Mouse (Mus musculus) midbrain, embryonic 12.5 days (tissue): ENCODE measurements at regions not wholly inside any gene's neighbourhood (a gene's known extent, or its start where the extent isn't known, plus 50 kb on each side); places are given as distances from the start of the nearest gene placed in this dataset.

ENCODE experiments used
- ATAC-seq: fragments of 200-750 bp; cut with Nextera tagmentation; 2 replicates; pipeline ENCODE4 v1.8.0; 2017; ENCODE audit warnings: low read depth, moderate TSS enrichment, moderate library complexity; ENCODE audit not compliant: low FRiP score
- H3K27ac ChIP-seq: fragments of 300-500 bp; sonication (generic); replicated peaks from 2 replicates; pipeline ENCODE4 v1.5.1; 2016; ENCODE audit warnings: mild to moderate bottlenecking
- H3K27me3 ChIP-seq: fragments of 300-500 bp; sonication (generic); 2 replicates; pipeline ENCODE4 v1.6.1; 2016; ENCODE audit warnings: mild to moderate bottlenecking
- H3K36me3 ChIP-seq: fragments of 300-500 bp; sonication (generic); 2 replicates; pipeline ENCODE4 v1.6.1; 2016
- H3K4me1 ChIP-seq: fragments of 300-500 bp; sonication (generic); 2 replicates; pipeline ENCODE4 v1.6.1; 2016
- H3K4me2 ChIP-seq: fragments of 300-500 bp; sonication (generic); replicated peaks from 2 replicates; pipeline ENCODE4 v1.6.1; 2016; ENCODE audit warnings: mild to moderate bottlenecking, moderate library complexity
- H3K4me3 ChIP-seq: fragments of 300-500 bp; sonication (generic); 2 replicates; pipeline ENCODE4 v1.5.1; 2016; ENCODE audit warnings: mild to moderate bottlenecking
- H3K9ac ChIP-seq: fragments of 300-500 bp; sonication (generic); replicated peaks from 2 replicates; pipeline ENCODE4 v1.6.1; 2016; ENCODE audit warnings: mild to moderate bottlenecking, moderate library complexity
- H3K9me3 ChIP-seq: fragments of 300-500 bp; sonication (generic); 2 replicates; pipeline ENCODE4 v1.6.1; 2016; ENCODE audit warnings: mild to moderate bottlenecking
- WGBS: fragments of 180-500 bp; shearing (Covaris S2); methylation state at CpG from one replicate; pipeline ENCODE4 v1.1.7; 2016; 5-methylcytosine and 5-hydroxymethylcytosine counted together

DNA sequence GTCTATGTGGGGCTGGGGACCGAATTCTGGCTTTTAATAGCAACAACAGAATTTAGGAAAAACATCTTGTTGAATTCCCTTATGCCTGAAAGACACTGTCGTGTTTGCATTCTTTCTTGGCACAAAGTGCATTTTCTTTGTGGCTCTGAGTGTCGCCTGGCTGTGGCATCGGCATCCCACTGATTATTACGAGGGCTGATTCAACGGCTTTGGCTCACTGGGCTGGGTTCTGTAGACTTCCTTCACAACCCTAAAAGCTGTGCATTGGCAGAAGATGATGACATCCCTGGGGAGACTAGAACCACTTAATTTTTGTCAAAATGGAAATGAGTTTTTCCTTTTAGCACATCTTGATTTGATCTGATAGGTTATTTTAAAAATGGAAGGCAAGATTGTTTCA, 179.8 kb upstream of the Zic1 start:
- no peak for ATAC-seq

DNA sequence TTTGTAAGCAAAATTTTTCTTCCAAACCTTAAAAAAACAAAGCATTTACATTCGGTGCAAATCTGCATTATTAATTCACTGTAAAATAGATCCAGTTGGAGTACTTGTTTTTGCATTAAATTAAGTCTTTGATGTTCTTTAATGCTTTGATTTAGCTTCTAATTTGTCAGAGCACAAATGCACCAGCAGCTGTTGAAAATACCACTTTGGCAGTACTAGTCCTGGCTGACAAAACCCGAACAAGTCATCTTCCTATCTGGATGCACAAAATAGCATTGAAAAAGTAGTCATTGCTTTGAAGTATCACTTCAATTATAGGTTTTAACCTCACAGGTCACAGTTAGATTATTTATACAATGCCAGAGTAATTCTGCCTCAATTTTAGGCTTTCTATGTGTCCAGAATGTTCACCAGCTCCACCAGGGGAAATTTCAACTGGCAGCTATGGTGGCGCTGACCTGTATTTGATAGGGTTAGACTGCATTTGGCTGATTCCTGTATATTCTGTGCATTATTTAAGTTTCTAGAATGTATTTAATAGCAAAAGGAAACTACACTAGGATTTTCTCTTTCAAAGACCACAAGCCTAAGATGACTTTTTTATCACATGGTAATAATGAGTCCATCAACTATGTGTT, 163.3 kb upstream of the Zic1 start:
- Histone ChIP-seq H3K4me1 (no peaks in the 10 kb centered on the region), H3K27me3 (no peaks in the 10 kb centered on the region), H3K9ac (no peak overlapping the region), H3K4me3 (no peak overlapping the region), H3K27ac (no peak overlapping the region), H3K4me2 (no peak overlapping the region), H3K9me3 (no peaks in the 10 kb centered on the region), H3K36me3 (no peaks in the 10 kb centered on the region)
- 65% methylated on average over 3 of the region's 3 CpGs for WGBS
- ATAC-seq = no peak

More for the DNA sequence above, 179.8 kb upstream of the Zic1 start:
- Histone ChIP-seq H3K27me3 (no peaks in the 10 kb centered on the region), H3K27ac (no peak overlapping the region), H3K4me2 (no peak overlapping the region), H3K9ac (no peak overlapping the region), H3K4me1 (no peaks in the 10 kb centered on the region), H3K4me3 (no peak overlapping the region), H3K36me3 (no peaks in the 10 kb centered on the region), H3K9me3 (no peaks in the 10 kb centered on the region)
- WGBS = 57% methylated on average over 6 of the region's 6 CpGs

DNA sequence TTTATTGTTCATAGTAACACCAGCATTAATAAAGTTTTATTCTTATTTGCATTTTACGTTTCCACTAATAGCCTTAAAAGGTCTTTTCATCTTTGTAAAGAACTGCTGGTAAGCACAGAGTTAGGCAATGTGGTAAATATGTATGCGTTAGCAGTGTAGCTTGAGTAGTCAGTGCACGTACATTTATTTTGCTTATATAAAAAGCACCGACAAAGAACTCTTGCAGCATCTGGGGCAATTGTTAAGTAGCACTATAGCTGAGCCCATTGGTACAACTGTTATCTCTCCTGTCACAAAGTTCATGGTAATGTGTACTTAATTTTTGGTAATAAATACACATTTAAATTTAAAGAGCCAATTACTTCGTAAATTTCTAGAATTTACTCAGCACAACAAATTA, 162.8 kb upstream of the Zic1 start:
- no peak for ATAC-seq
- no peak overlapping the region for H3K9ac ChIP-seq
- no peaks in the 10 kb centered on the region for H3K27me3 ChIP-seq
- H3K4me2 ChIP-seq = no peak overlapping the region
- WGBS = 63% methylated on average over 5 of the region's 5 CpGs
- no peak overlapping the region for H3K27ac ChIP-seq
- no peaks in the 10 kb centered on the region for H3K4me1 ChIP-seq
- H3K36me3 ChIP-seq = no peaks in the 10 kb centered on the region
- H3K4me3 ChIP-seq = no peak overlapping the region
- no peaks in the 10 kb centered on the region for H3K9me3 ChIP-seq

DNA sequence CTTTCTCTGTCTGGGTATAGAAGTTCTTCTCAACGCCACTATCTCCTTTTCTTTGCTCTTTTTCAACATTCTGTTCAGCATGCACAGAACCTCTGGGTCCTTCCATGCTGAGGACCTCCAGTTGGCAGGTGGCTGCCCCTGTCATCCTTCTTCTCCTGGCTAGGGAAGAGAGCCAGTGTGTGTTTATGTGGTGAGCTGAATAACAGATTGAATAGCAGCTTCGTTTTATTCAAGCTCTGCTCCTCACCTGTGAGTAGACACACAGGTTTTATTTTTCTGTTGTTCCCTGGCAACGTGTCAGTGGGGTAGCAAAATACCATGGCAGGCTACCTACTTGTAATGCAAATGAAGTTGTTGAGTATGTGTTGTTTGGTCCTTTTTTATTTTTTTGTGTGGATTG, 154.9 kb upstream of the Zic1 start:
- Histone ChIP-seq H3K36me3 (no peaks in the 10 kb centered on the region), H3K27ac (no peak overlapping the region), H3K4me2 (no peak overlapping the region), H3K4me3 (no peak overlapping the region), H3K4me1 (peaks cover 6% of the 10 kb centered on the region; the same call in 1 of the 2 replicates), H3K9ac (no peak overlapping the region), H3K27me3 (no peaks in the 10 kb centered on the region), H3K9me3 (no peaks in the 10 kb centered on the region)
- ATAC-seq = no peak
- WGBS = 46% methylated on average over 3 of the region's 3 CpGs

DNA sequence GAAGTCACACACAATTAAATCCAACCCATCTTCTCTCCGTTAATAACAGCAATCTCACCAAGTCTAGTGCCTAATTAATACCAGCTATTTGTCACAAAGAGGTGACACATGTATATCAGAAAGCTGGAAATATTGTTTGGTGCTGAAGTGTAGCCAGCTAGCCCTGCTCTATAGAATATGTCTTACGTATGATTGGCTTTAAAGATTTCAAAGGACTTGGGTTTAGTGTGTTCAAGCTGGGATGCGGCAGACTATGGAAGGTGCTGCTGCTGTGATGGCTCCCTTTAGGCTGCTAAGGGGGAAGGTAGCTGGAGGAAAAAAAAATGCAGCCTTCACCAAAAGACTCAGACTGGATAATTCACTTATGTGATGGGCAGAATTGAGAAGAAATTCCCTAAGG, 144.1 kb upstream of the Zic1 start:
- no peak overlapping the region for H3K4me3 ChIP-seq
- no peak overlapping the region for H3K4me2 ChIP-seq
- no peak for ATAC-seq
- no peaks in the 10 kb centered on the region for H3K27me3 ChIP-seq
- no peaks in the 10 kb centered on the region for H3K36me3 ChIP-seq
- H3K9ac ChIP-seq = no peak overlapping the region
- no peak overlapping the region for H3K27ac ChIP-seq
- 63% methylated on average over 3 of the region's 3 CpGs for WGBS
- H3K4me1 ChIP-seq = no peaks in the 10 kb centered on the region
- H3K9me3 ChIP-seq = 0 out of 2 replicates have a peak, but pooled peaks cover 2% of the 10 kb centered on the region

DNA sequence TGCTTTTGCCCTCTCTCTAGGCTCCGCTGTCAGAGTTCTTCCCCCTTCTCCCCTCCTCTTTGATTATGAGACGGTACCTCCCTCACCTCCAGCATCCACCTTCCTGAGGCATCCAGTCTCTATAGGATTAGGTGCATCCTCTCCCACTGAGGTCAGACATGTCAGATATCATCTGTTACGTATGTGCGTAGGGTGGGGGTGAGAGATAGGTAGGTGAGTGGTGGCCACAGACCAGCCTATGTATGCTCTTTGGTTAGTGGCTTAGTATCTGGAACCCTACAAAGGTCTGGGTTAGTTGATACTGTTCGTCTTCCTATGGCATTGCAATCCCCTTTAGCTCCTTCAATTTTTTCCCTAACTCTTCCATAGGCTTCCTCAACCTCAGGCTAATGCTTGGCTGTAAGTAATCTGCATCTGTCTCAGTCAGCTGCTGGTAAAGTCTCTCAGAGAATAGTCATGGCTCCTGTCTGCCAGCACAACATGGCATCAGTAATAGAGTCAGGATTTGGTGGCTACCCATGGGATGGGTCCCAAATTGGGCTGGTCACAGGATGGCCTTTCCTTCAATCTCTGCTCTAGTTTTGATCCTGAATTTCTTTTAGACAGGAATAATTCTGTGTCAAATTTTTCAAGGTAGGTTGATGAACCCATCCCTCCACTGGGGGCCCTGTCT, 138.2 kb upstream of the Zic1 start:
- 71% methylated on average over 5 of the region's 5 CpGs for WGBS
- H3K36me3 ChIP-seq = no peaks in the 10 kb centered on the region
- ATAC-seq = peak; percentile 66; the same call in 1 of the 2 replicates

DNA sequence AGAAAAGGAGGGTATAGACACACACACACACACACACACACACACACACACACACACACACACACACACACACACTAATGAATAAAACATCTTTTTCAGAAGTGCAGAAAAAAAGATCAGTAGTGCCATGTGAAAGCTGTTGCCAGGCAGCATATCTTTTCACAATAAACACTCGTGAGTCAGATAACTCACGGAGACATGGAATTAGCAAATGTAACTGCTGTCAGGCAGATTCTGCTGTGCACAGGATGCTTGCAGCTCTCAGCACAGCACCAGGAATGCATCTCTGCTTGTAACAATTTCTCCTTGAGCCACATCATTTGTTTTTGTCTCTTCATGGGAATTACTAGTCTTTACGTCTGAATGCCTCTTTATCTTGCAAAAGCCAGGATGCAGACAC, 111.0 kb upstream of the Zic1 start:
- Histone ChIP-seq H3K27me3 (no peaks in the 10 kb centered on the region), H3K4me1 (peaks cover 7% of the 10 kb centered on the region), H3K4me3 (no peak overlapping the region), H3K27ac (no peak overlapping the region), H3K9me3 (no peaks in the 10 kb centered on the region), H3K4me2 (no peak overlapping the region), H3K9ac (no peak overlapping the region), H3K36me3 (no peaks in the 10 kb centered on the region)
- 16% methylated on average over 3 of the region's 3 CpGs for WGBS
- ATAC-seq = no peak

More for the DNA sequence above, 138.2 kb upstream of the Zic1 start:
- Histone ChIP-seq H3K27me3 (no peaks in the 10 kb centered on the region), H3K4me3 (no peak overlapping the region), H3K9ac (no peak overlapping the region), H3K27ac (no peak overlapping the region), H3K4me2 (no peak overlapping the region), H3K9me3 (peaks cover 6% of the 10 kb centered on the region; the same call in 1 of the 2 replicates), H3K4me1 (no peaks in the 10 kb centered on the region)

DNA sequence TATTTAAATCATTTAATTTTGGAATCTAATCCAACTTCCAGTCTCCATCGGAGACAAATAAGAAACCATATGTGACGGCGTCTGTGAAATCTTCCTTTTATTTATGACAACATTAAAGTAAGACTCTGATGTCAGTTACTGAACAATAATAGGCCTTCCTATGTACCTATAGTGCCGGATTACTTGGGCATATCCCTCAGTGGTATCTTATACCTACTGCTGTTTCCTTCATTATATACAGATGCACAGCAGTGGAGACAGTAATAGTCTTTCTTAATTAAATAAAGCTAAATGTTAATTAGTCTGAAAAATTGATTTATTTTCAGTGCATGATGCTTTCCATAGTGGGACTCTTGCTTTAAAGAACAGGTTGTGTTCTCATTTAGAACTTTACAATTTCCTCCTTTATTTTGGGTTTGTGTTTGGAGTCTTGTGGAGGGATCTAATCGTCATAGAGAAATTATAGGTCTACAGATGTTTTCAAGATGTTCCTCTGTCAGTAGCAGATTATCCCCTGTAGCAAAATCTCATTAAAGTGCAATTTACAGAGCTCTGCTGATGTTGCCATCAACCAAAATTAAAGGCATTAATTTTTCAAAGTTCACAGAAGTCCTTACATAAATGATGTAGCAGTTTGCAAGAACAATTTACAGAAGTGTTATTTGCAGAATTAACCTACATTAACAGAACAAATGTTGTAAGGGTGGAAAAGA, 97.3 kb upstream of the Zic1 start:
- Histone ChIP-seq H3K27me3 (no peaks in the 10 kb centered on the region), H3K9me3 (no peaks in the 10 kb centered on the region), H3K36me3 (no peaks in the 10 kb centered on the region), H3K27ac (no peak overlapping the region), H3K4me3 (no peak overlapping the region), H3K9ac (no peak overlapping the region), H3K4me2 (no peak overlapping the region), H3K4me1 (no peaks in the 10 kb centered on the region)
- ATAC-seq = no peak
- WGBS = 86% methylated on average over 5 of the region's 5 CpGs

DNA sequence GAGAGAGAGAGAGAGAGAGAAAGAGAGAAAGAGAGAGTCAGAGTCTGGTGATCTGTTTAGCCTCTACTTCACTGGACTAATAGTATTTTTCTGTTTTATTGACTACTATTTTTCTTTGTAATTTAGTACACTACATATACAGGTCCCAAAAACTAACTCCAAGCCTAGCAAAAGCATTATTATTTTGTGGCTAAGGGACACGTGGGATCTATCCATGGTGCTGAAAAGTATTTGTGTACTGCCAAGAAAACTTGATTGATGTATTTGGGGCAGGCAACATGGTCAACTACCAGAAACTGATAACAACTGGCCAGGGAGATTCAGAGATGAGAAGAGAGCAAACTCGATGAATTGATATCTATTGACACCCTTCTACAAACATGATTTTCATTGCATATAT, 94.3 kb upstream of the Zic1 start:
- no peak for ATAC-seq
- no peak overlapping the region for H3K4me2 ChIP-seq
- 46% methylated on average over 2 of the region's 2 CpGs for WGBS

DNA sequence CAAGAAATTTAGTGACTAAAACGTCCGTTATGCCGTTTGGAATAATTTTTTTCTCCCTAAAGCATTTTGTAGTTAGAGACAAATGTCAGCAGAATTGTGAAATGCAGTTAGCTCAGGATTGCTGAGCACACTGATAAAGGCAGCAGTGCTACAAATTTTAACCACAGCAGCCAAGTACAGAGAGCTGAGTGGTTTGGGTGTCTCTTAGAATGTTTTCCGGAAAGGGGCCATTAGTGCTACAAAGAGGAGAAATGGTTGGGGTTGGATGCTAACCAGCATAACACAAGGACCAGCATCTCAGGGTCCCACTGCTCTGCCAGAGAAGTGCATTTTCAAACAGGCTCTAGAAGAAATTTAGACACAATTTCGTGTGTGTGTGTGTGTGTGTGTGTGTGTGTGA, 91.2 kb upstream of the Zic1 start:
- no peak for ATAC-seq
- 69% methylated on average over 5 of the region's 5 CpGs for WGBS
- Histone ChIP-seq H3K27ac (no peak overlapping the region), H3K4me3 (no peak overlapping the region), H3K27me3 (no peaks in the 10 kb centered on the region), H3K9me3 (no peaks in the 10 kb centered on the region), H3K9ac (no peak overlapping the region), H3K4me2 (no peak overlapping the region), H3K4me1 (no peaks in the 10 kb centered on the region), H3K36me3 (no peaks in the 10 kb centered on the region)

More for the DNA sequence above, 94.3 kb upstream of the Zic1 start:
- Histone ChIP-seq H3K4me3 (no peak overlapping the region), H3K27ac (no peak overlapping the region), H3K27me3 (no peaks in the 10 kb centered on the region), H3K9me3 (no peaks in the 10 kb centered on the region), H3K36me3 (no peaks in the 10 kb centered on the region), H3K9ac (no peak overlapping the region), H3K4me1 (no peaks in the 10 kb centered on the region)

DNA sequence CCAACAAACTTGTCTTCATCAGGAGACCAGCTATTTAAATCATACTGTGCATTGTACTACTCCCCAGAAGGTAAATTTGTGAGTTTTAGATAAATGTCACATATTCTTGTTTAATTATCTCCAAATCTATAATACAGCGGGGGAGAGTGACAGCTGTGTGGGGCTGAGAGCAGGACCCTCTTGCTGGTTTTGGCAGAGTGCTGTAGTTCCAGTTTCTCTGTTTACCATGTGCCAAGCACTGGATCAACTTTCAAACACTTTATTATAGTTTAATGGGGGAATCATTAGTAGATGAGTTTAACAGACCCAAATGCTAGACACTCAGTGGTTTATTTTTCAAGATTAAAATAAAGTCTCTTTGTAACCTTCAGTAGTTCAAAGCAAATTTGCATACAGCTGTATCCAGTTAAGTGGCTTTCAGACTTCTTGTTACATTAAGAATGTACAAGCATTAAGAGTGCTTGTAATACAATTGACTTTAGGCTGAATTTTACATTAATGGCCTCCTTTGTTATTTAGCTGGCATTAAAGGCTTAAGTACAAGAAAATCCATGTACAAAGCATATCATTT, 90.7 kb upstream of the Zic1 start:
- no peak overlapping the region for H3K27ac ChIP-seq
- no peak overlapping the region for H3K9ac ChIP-seq
- ATAC-seq = peak; percentile 65
- no peaks in the 10 kb centered on the region for H3K4me1 ChIP-seq
- no peaks in the 10 kb centered on the region for H3K36me3 ChIP-seq
- no peak overlapping the region for H3K4me2 ChIP-seq
- no peaks in the 10 kb centered on the region for H3K9me3 ChIP-seq
- no peak overlapping the region for H3K4me3 ChIP-seq
- WGBS = 69% methylated on average over 1 of the region's 1 CpGs
- H3K27me3 ChIP-seq = no peaks in the 10 kb centered on the region

DNA sequence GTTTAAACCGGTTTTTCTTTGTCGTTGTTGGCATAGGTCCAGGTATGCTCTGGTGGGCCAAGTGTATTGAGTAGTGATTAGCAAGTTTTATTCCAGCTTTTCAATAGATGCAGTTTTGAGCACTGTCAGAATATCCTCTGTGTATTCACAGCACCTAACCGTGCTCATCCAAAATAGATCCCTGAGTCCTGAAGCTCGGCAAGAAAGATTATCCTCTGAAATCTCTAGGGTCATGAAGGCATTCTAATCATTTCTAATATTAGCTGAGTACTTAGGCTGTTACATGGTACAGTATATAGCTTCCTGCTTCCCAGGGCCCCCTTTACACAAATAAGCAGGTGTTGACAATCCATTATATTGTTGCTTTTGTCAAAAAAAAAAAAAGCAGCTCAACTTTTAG, 73.5 kb upstream of the Zic1 start:
- Histone ChIP-seq H3K9me3 (no peaks in the 10 kb centered on the region), H3K4me3 (no peak overlapping the region), H3K36me3 (no peaks in the 10 kb centered on the region), H3K4me2 (no peak overlapping the region), H3K27me3 (no peaks in the 10 kb centered on the region), H3K27ac (no peak overlapping the region), H3K9ac (no peak overlapping the region), H3K4me1 (no peaks in the 10 kb centered on the region)
- WGBS = 68% methylated on average over 4 of the region's 4 CpGs
- ATAC-seq = no peak
